Mouse (Mus musculus): ENCODE data around the gene Tmem191c. TPM values are rescaled to one million over a fixed set of nuclear protein-coding genes. Genes with fewer than 3 reads are reported as not detected.
"Not testable (repeated sequence)": the region's sequence is repeated elsewhere in the genome, so short reads cannot be mapped to it uniquely, and the experiment has no call there.

Tmem191c gene
- total RNA-seq (2021) = 1 to 10 TPM; 2.7 to 3.9 TPM
- long read RNA-seq, experiment 1, partial matches to known transcripts = 0 of 7 reads
- long read RNA-seq, experiment 1, other reads (novel, unspliced or antisense) = 5 of 7 reads
- long read RNA-seq, experiment 2, partial matches to known transcripts = 0 of 2 reads
- long read RNA-seq, experiment 2, other reads (novel, unspliced or antisense) = 1 of 2 reads

DNA sequence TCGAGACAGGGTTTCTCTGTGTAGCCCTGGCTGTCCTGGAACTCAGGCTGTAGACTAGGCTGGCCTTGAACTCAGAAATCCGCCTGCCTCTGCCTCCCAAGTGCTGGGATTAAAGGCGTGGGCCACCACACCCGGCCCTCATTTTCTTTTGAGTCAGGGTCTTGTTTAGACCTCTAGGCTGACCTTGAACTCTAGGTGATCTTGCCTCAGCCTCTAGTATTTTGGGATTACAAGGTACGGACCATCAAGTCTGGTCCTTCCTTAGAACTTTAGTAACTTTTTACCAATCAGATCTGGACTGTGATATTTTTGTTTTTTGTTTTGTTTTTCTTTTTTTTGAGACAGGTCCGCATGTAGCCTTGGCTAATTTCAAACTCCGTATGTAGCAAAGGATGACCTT lies at the start of gene Tmem191c:
Tmem191c (plus strand) TSS at position 357 of the 400 bp plus-strand sequence.
- no peak for DNase-seq
- intact Hi-C loops (cut with DNase I) = loop anchor here (1.0 to 5.0 kb wide), 2 partner anchors 64 to 133 kb away; partner anchors contain the start of gene Ydjc

DNA sequence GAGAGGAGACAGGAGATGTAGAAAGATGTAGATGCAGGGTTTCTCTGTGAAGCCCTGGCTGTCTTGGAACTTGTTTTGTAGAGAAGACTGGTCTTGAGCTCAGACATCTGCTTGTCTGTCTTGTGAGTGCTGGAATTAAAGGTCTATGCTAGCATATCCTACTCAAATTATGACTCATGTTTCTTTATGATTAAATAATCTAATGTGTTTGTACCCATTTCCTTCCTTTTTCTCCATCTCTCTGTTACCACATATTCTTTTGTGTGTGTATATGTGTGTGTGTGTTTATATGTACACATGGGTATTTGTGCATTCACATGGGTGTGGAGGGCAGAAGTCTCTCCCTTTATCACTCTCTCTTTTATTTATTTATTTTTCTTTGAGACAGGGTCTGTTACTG lies 49.4 kb upstream of the Tmem191c start:
- no peak for DNase-seq
- intact Hi-C loops (cut with DNase I) = no loop called here

DNA sequence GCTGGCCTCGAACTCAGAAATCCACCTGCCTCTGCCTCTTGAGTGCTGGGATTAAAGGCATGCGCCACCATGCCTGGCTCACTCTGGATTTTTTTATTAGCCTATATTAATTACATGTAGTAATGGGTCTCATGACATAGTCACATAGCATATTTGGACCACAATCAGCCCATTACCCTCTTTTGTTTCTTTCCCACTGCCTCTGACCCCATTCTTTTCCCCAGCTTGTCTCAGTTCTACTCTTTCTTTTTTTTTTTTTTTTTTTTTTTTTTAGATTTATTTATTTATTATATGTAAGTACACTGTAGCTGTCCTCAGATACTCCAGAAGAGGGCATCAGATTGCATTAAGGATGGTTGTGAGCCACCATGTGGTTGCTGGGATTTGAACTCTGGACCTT lies 44.4 kb upstream of the Tmem191c start:
- not testable (repeated sequence) for DNase-seq
- intact Hi-C loops (cut with DNase I) = loop anchor here (1.0 kb wide), 1 partner anchor 20 kb away; no protein-coding TSS in a partner anchor

DNA sequence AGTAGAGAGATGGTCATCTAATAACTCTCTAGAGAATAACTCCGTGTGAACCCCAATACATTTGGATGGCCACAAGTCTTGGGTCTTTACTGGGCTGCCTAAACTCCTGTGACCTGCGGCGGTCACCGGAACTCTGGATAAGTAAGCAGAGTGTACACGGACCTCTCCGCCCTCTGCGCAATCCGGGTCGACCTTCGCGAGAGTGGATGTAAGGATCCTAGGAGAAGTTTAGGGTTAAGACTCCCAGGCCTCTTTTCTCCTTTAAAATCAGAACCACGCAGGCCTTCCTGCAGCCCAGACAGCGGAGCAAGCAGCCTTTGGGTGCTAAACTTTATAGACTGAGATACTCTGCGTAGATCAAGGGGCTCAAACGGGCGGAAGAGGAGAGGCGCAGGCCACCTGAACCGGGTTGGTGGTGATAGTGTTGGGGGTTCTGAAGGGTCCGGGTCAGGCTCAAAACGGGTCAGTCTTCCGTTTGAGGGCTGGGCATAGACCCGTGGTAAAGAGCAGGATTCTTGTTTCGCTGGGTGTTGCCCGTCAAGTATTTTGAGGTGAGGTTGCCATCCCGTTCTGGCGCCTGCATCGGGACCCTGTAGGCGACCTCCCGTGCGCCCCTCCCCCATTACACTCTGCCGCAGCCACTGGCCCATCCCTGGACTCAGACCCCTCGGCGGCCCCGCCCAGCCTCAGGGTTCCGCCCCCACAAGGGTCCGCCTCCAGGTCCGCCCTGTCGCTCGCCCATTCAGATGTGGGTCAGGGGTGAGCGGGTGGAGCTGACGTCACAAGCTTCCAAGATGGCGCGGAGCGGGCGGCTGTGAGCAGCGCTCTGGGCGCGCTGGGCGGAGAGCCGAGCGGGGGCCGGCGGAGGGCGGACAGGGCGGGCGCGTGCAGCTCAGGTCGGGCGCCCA lies 42.8 kb upstream of the Tmem191c start, which contains the start of gene Hic2:
Hic2 (plus strand) TSS at position 779 of the 908 bp plus-strand sequence.
- intact Hi-C loops (cut with DNase I) = no loop called here
- peak; percentile 95 to 97 for DNase-seq

DNA sequence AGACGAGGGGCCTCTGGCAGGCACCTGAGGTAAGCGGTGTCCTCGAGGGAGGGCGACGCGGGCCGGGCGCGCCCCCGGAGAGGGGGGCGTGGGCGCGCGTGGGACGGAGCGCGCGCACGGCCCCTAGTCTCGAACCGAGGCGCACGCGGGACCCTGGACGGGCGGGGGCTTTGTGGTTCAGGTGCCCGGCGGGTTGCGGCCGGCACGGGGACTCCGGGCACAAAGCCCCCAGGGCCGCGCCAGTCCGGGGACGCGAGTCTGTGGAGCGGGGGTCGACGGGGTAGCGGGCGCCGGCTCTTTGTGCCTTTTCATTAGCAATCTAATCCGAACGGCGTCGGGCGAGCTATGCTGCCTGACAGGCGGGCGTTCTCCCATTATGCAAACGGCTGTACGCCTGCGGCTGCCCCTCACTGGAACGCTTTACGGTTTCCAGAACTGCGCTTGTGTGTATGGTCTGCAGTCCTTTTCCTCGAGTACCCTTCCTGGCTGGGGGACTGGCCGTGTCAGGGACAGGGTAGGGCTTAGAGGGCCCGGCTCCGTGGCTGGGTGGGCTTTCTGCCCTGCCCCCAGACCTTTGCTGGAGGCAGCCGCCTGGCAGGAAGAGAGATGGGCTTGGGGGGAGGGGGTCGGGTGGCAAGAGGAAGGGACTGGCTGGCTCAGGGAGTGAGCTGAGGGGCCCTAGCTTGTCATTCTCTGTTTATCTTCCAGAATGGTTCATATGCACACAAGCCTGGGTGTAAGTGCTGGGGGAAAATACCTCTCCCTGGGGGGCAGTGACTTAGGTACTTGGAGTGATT lies 42.0 kb upstream of the Tmem191c start:
- intact Hi-C loops (cut with DNase I) = no loop called here
- DNase-seq = peak in 1 of 2 experiments; percentile 43

GRCm38 (mm10) chr16:17234499-17234895 lies 41.4 kb upstream of the Tmem191c start:
- peak in 1 of 2 experiments; percentile 19 for DNase-seq

DNA sequence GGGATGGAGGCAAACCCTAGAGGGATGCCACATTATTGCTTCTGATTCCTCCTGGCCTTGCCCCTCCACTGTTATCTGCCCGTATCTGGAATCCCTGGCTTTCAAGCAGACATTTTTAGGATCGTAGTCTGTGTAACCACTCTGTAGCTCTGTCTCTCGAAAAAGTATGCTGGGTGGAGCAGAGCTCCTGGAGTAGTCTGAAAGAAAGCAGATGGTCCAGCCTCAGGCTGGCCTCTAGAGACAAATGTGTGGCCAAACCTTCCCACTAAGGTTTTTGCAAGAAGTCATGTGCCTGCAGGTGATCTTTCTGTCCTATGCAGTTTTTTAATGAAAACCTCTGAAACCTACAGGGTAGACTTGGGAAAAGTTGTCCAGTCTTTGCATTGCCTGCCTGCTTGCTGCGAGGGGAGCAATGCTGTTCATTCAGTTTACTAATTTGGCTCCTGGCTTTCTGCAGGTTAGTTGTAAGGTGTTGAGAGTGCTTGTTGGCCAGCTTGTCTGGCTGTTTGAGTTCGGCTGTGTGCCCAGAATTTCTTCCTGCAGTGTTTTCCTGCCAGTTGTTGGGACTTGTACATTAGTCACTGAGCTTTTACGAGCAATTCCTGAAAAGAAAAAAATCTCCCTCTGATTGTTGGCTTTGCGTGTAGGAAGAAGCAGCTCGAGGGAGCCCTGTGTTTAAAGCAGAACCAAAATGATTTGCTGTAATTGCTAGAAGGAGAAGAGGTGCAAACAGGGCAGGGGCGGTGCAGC lies 40.8 kb upstream of the Tmem191c start:
- intact Hi-C loops (cut with DNase I) = no loop called here
- DNase-seq = peak; percentile 34 to 59

More at GRCm38 (mm10) chr16:17234499-17234895, 41.4 kb upstream of the Tmem191c start:
- intact Hi-C loops (cut with DNase I) = no loop called here

DNA sequence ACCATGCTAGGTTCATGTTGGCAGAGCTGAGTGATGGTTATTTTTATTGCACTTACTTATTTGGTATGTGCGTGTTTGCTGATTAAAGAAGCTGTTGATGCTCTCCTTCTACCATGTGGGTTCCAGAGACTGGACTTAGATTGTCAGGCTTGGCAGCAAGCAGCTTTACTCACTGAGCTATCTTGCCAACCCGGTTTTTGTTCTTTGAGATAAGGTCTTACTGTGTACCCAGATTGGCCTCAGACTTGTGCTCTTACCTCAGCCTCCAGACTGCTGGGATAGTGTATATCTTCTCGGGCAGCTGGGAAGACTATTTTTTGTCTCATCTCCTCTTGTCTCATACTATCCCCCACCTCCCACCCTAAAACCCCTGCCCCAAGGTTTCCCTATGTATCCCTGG lies 38.2 kb upstream of the Tmem191c start:
- intact Hi-C loops (cut with DNase I) = no loop called here
- DNase-seq = no peak

- no peak for DNase-seq
- intact Hi-C loops (cut with DNase I) = no loop called here
These were observed 36.5 kb upstream of the Tmem191c start for GRCm38 (mm10) chr16:17239409-17239808.

GRCm38 (mm10) chr16:17243731-17244130 lies 32.1 kb upstream of the Tmem191c start:
- no peak for DNase-seq
- intact Hi-C loops (cut with DNase I) = no loop called here

GRCm38 (mm10) chr16:17244996-17245395 lies 30.9 kb upstream of the Tmem191c start:
- no peak for DNase-seq
- intact Hi-C loops (cut with DNase I) = no loop called here

GRCm38 (mm10) chr16:17247727-17248126 lies 28.1 kb upstream of the Tmem191c start:
- DNase-seq = peak; percentile 56 to 73

GRCm38 (mm10) chr16:17249135-17249534 lies 26.7 kb upstream of the Tmem191c start:
- DNase-seq = no peak
- intact Hi-C loops (cut with DNase I) = no loop called here

More at GRCm38 (mm10) chr16:17247727-17248126, 28.1 kb upstream of the Tmem191c start:
- intact Hi-C loops (cut with DNase I) = no loop called here

DNA sequence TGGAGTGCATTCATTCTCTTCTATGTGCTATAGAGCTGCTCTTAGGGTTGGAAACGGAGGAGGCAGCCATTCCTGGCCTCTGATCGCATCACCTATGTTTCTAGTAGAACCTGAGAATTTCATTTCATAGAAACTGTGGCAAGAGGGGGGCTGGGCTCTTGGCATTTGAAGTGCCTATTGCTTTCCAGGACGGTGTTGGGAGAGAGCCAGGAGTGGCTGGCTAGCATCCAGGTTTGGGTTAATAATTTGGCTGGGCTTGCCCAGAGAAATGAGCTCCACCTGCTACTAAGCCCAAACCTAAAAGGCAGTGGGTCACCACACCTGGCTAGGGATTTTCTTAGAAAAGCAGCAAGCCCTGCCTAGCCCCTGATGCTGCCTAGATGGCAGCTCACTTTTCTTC lies 24.3 kb upstream of the Tmem191c start:
- DNase-seq = peak; percentile 60 to 70
- intact Hi-C loops (cut with DNase I) = no loop called here

GRCm38 (mm10) chr16:17252086-17252726 lies 23.7 kb upstream of the Tmem191c start:
- no peak for DNase-seq
- intact Hi-C loops (cut with DNase I) = no loop called here

GRCm38 (mm10) chr16:17252841-17253240 lies 23.0 kb upstream of the Tmem191c start:
- no peak for DNase-seq
- intact Hi-C loops (cut with DNase I) = no loop called here

DNA sequence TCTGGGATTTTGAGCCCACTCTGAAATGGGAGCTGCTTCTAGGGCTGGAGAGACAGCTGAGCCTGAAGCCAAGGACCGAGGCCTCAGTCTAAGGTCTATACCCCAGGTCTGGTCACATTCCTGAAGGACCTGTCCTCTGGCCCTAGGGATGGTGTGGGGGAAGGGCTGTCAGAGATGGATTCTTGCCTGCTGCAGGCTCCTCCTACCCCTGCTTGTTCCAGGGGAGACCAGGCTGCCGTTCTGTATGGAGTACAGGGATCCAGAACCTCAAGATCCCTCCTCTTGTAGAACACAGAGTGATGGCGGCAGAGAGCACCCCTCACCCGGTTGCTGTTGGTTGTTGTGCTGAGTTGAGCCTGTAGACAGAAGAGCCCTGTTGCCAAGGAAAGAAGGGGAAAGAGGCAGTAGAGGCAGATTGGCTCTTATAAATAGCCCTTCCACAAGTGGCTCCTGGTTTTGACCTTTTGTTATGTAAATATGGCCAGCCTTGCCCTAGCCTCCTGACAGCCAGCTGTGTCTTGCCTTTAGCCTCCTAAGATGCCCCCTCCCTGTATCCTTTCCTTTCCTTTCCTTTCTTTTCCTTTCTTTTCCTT lies 21.8 kb upstream of the Tmem191c start:
- DNase-seq = no peak
- intact Hi-C loops (cut with DNase I) = no loop called here

GRCm38 (mm10) chr16:17255270-17255669 lies 20.6 kb upstream of the Tmem191c start:
- no peak for DNase-seq
- intact Hi-C loops (cut with DNase I) = no loop called here

- intact Hi-C loops (cut with DNase I) = no loop called here
- peak; percentile 60 to 67 for DNase-seq
These were observed 18.5 kb upstream of the Tmem191c start for GRCm38 (mm10) chr16:17257359-17257821.
